In genomic region chr1:106406852-106407251, GRCm38 (mm10) we compare ENCODE assay signal across 19 mouse cellular contexts.
A peak's percentile ranks its signal among the peaks of the same experiment; 100 is the strongest.
DNase-seq lines count a peak whose midpoint lies in the region; ATAC-seq and TF ChIP-seq lines count a peak whose summit lies in the region.
"Had no signal": no experiment of that assay in that cellular context is flagged by ENCODE, and none has a peak within 500 bp of the region (broad histone marks: within the 10 kb centered on the region; RNA-seq: fewer than 3 reads in every experiment).

No protein-coding gene starts in this region.

- no peaks in the 10 kb centered on the region for H3K36me3 ChIP-seq in forebrain, embryonic 15.5 days
- no peaks in the 10 kb centered on the region for H3K36me3 ChIP-seq in forebrain, embryonic 12.5 days (replicated peaks)
- H3K36me3 ChIP-seq: heart, embryonic 12.5 days; hindbrain, embryonic 15.5 days; limb, embryonic 12.5 days; liver, embryonic 15.5 days; midbrain, embryonic 15.5 days had no signal

- TF ChIP-seq CTCF in embryonic fibroblast, embryonic 13.5 days (IDR thresholded peaks at IDR 0.05; ENCODE audit: borderline replicate concordance, insufficient read depth, low read length): no peak

- peak; percentile 81 for ATAC-seq in forebrain, embryonic 15.5 days (replicated peaks)
- ATAC-seq in forebrain, embryonic 12.5 days (ENCODE audit: low FRiP score): no peak
- ATAC-seq in erythroid progenitor cell, adult 5-6 weeks (replicated peaks; ENCODE audit: low FRiP score, poor library complexity, severe bottlenecking): no peak
- ATAC-seq: intestine, postnatal 0 days; midbrain, embryonic 15.5 days; Patski had no signal

- H3K27me3 ChIP-seq in forebrain, embryonic 15.5 days: no peaks in the 10 kb centered on the region
- no peaks in the 10 kb centered on the region for H3K27me3 ChIP-seq in forebrain, embryonic 12.5 days
- H3K27me3 ChIP-seq: heart, embryonic 12.5 days; hindbrain, embryonic 15.5 days; limb, embryonic 12.5 days; liver, embryonic 15.5 days; midbrain, embryonic 15.5 days; Patski had no signal

- H3K9me3 ChIP-seq in forebrain, embryonic 15.5 days: no peaks in the 10 kb centered on the region
- no peaks in the 10 kb centered on the region for H3K9me3 ChIP-seq in forebrain, embryonic 12.5 days
- H3K9me3 ChIP-seq: heart, embryonic 12.5 days; hindbrain, embryonic 15.5 days; limb, embryonic 12.5 days; liver, embryonic 15.5 days; megakaryocyte, embryonic 14.5 days; midbrain, embryonic 15.5 days had no signal

- DNase-seq in 3134 (ENCODE audit: extremely low read depth, insufficient read length, low spot score): peak; percentile 32
- peak; percentile 79 for DNase-seq in layer of hippocampus, adult 9-11 months
- DNase-seq in urinary bladder, adult 18-20 months (ENCODE audit: low spot score in 2 of 2): no peak
- DNase-seq: adrenal gland, postnatal 36 days; cerebellum, adult 9-11 months; lung, postnatal 10 days; thymus, postnatal 14 days had no signal

- H3K9ac ChIP-seq in forebrain, embryonic 15.5 days (replicated peaks): no peak overlapping the region
- H3K9ac ChIP-seq in forebrain, embryonic 12.5 days: no peak overlapping the region
- H3K9ac ChIP-seq: heart, embryonic 12.5 days; hindbrain, embryonic 15.5 days; limb, embryonic 12.5 days; liver, embryonic 15.5 days; midbrain, embryonic 15.5 days had no signal

- TF ChIP-seq POLR2A in embryonic fibroblast, embryonic 13.5 days (IDR thresholded peaks at IDR 0.05; ENCODE audit: low read depth, low read length): no peak

- H3K4me2 ChIP-seq in forebrain, embryonic 15.5 days (replicated peaks): no peak overlapping the region
- no peak overlapping the region for H3K4me2 ChIP-seq in forebrain, embryonic 12.5 days
- H3K4me2 ChIP-seq: heart, embryonic 12.5 days; hindbrain, embryonic 15.5 days; limb, embryonic 12.5 days; liver, embryonic 15.5 days; midbrain, embryonic 15.5 days had no signal

- no peak overlapping the region for H3K27ac ChIP-seq in forebrain, embryonic 15.5 days (replicated peaks)
- no peak overlapping the region for H3K27ac ChIP-seq in forebrain, embryonic 12.5 days
- H3K27ac ChIP-seq in embryonic fibroblast, embryonic 13.5 days (ENCODE audit: insufficient read depth, low read length): peak overlapping the region; percentile 59; the same call in 1 of the 2 replicates
- H3K27ac ChIP-seq: hindbrain, embryonic 15.5 days; limb, embryonic 12.5 days; liver, embryonic 15.5 days; midbrain, embryonic 15.5 days had no signal

- H3K4me3 ChIP-seq in forebrain, embryonic 15.5 days: no peak overlapping the region
- H3K4me3 ChIP-seq in forebrain, embryonic 12.5 days (replicated peaks): no peak overlapping the region
- H3K4me3 ChIP-seq in embryonic fibroblast, embryonic 13.5 days (ENCODE audit: insufficient read depth, low read length): no peak overlapping the region
- H3K4me3 ChIP-seq: heart, embryonic 12.5 days; hindbrain, embryonic 15.5 days; limb, embryonic 12.5 days; liver, embryonic 15.5 days; megakaryocyte, embryonic 14.5 days; midbrain, embryonic 15.5 days had no signal

- WGBS in forebrain, embryonic 15.5 days: 48% methylated on average over 1 of the region's 1 CpGs
- 60% methylated on average over 1 of the region's 1 CpGs for WGBS in forebrain, embryonic 12.5 days

- H3K4me1 ChIP-seq in forebrain, embryonic 15.5 days: peaks cover 5% of the 10 kb centered on the region; the same call in 1 of the 2 replicates
- H3K4me1 ChIP-seq in forebrain, embryonic 12.5 days: peaks cover 5% of the 10 kb centered on the region; the same call in 1 of the 2 replicates
- H3K4me1 ChIP-seq in embryonic fibroblast, embryonic 13.5 days (ENCODE audit: control insufficient read depth, insufficient read depth, low read length): peaks cover 26% of the 10 kb centered on the region
- H3K4me1 ChIP-seq: hindbrain, embryonic 15.5 days; limb, embryonic 12.5 days; liver, embryonic 15.5 days; midbrain, embryonic 15.5 days had no signal

Comparison
In these comparisons a context has a peak if more than half of its experiments do, and no peak if none do; other contexts are left out.
1. DNase-seq: peak in 3134 (single experiment) and layer of hippocampus, adult 9-11 months (single experiment); none in urinary bladder, adult 18-20 months (0 of 2).